Mouse (Mus musculus) megakaryocyte progenitor cell, adult 5-6 weeks (primary cell): ENCODE results near the gene Panx3. TPM values are rescaled to one million over a fixed set of nuclear protein-coding genes. Genes with fewer than 3 reads are reported as not detected.
A peak's percentile ranks its signal among the peaks of the same experiment; 100 is the strongest.

Experiments used
- ATAC-seq: replicated peaks from 2 replicates; pipeline ENCODE4 v1.8.0; 2016; ENCODE audit warnings: mild to moderate bottlenecking, moderate TSS enrichment, inconsistent platforms; ENCODE audit not compliant: poor library complexity
- total RNA-seq, 2 experiments: library from RNA; stranded (forward) in 1 of 2; stranded (reverse) in 1 of 2; fragments of 157-497, 149-512 nt in 1 of 2; fragments of 200-1000 nt in 1 of 2; gene quantifications; 2 replicates each; pipeline versions ENCODE4 v1.2.3 to v1.2.4; 2015 to 2017

Gene Panx3
- total RNA-seq (2015) (not detected in 2 replicates), total RNA-seq (2017) (not detected in 2 replicates)

GRCm38 (mm10) chr9:37669115-37669514 is at the start of gene Panx3:
Panx3 (minus strand) TSS chr9:37669235.
- ATAC-seq: peak; percentile 63

GRCm38 (mm10) chr9:37716150-37716549 is 47.1 kb upstream of the Panx3 start, which contains the start of gene Olfr160:
Olfr160 (minus strand) TSS chr9:37716250.
- no peak for ATAC-seq

- peak; percentile 52; the same call in 1 of the 2 replicates for ATAC-seq
Observed at GRCm38 (mm10) chr9:37689970-37690686, 21.1 kb upstream of the Panx3 start.

GRCm38 (mm10) chr9:37687941-37688303 is 18.9 kb upstream of the Panx3 start:
- ATAC-seq: no peak; the same call in 1 of the 2 replicates

- ATAC-seq: no peak
Observed at GRCm38 (mm10) chr9:37687288-37687940, 18.4 kb upstream of the Panx3 start.

- no peak for ATAC-seq
Observed at GRCm38 (mm10) chr9:37681123-37681522, 12.1 kb upstream of the Panx3 start.

- ATAC-seq: no peak
Observed at GRCm38 (mm10) chr9:37675287-37675686, 6.3 kb upstream of the Panx3 start.

- no peak for ATAC-seq
Observed at GRCm38 (mm10) chr9:37670261-37670660, 1.2 kb upstream of the Panx3 start.

- no peak for ATAC-seq
Observed at GRCm38 (mm10) chr9:37669678-37670077, 643 bp upstream of the Panx3 start.

- ATAC-seq: no peak
Observed at GRCm38 (mm10) chr9:37666045-37666444, 3.0 kb downstream of the Panx3 start.

GRCm38 (mm10) chr9:37664604-37665003 is 4.4 kb downstream of the Panx3 start:
- ATAC-seq: no peak

GRCm38 (mm10) chr9:37663210-37663609 is 5.8 kb downstream of the Panx3 start:
- ATAC-seq: no peak

- no peak for ATAC-seq
Observed at GRCm38 (mm10) chr9:37659413-37659812, 9.6 kb downstream of the Panx3 start.

- peak; percentile 87 for ATAC-seq
Observed at GRCm38 (mm10) chr9:37656931-37657481, 12.0 kb downstream of the Panx3 start, which contains the start of gene Tbrg1. Tbrg1 (minus strand) TSS chr9:37657312.

GRCm38 (mm10) chr9:37656439-37656881 is 12.6 kb downstream of the Panx3 start:
- ATAC-seq: peak; percentile 47

GRCm38 (mm10) chr9:37655961-37656360 is 13.1 kb downstream of the Panx3 start:
- 0 out of 2 replicates have a peak, but pooled peaks have one; percentile 17 for ATAC-seq

- ATAC-seq: no peak
Observed at GRCm38 (mm10) chr9:37653836-37654235, 15.2 kb downstream of the Panx3 start.

- ATAC-seq: no peak
Observed at GRCm38 (mm10) chr9:37650639-37651038, 18.4 kb downstream of the Panx3 start.

GRCm38 (mm10) chr9:37646246-37646645 is 22.8 kb downstream of the Panx3 start:
- ATAC-seq: no peak

GRCm38 (mm10) chr9:37638721-37639120 is 30.3 kb downstream of the Panx3 start:
- ATAC-seq: no peak

- ATAC-seq: no peak
Observed at GRCm38 (mm10) chr9:37636800-37637542, 32.1 kb downstream of the Panx3 start.
